Mouse (Mus musculus) CH12.LX (cell line): ENCODE measurements at regions not wholly inside any gene's neighbourhood (a gene's known extent, or its start where the extent isn't known, plus 50 kb on each side); places are given as distances from the start of the nearest gene placed in this dataset.

Experiments used
- DNase-seq: peaks from one replicate; pipeline ENCODE4 v3.0.0-alpha.2; 2013; ENCODE audit errors: extremely low read depth
- H3K27ac ChIP-seq: 2 replicates; pipeline ENCODE4 v1.5.1; 2012; ENCODE audit warnings: low read depth, mild to moderate bottlenecking, control low read depth, moderate library complexity; ENCODE audit not compliant: insufficient read depth
- H3K27me3 ChIP-seq: replicated peaks from 2 replicates; pipeline ENCODE3; 2012; ENCODE audit warnings: inconsistent platforms
- H3K36me3 ChIP-seq, 2 experiments: replicated peaks in 1 of 2; 2 replicates each; pipeline versions ENCODE3 to v1.6.1; 2012; ENCODE audit warnings: inconsistent platforms in 1 of 2, low read length in 1 of 2, mild to moderate bottlenecking in 1 of 2, mixed read lengths in 1 of 2, moderate library complexity in 1 of 2; ENCODE audit not compliant: control insufficient read depth in 1 of 2, insufficient read depth in 1 of 2
- H3K4me1 ChIP-seq, 2 experiments: 2 replicates each; pipeline ENCODE4 v1.6.1; 2012; ENCODE audit warnings: inconsistent platforms in 1 of 2, moderate library complexity in 1 of 2; ENCODE audit not compliant: insufficient read depth in 2 of 2, control insufficient read depth in 1 of 2
- H3K4me2 ChIP-seq: 2 replicates; pipeline ENCODE4 v1.6.1; 2012; ENCODE audit warnings: low read depth, mild to moderate bottlenecking, control low read depth; ENCODE audit not compliant: poor library complexity, insufficient read depth, severe bottlenecking
- H3K4me3 ChIP-seq, 3 experiments: fragments of 150-350 bp in 1 of 3; sonication (generic) in 1 of 3; replicated peaks in 1 of 3; 2 replicates each; pipeline versions ENCODE3 to v1.5.1; 2011 to 2012; ENCODE audit warnings: low read depth in 2 of 3, low read length in 2 of 3, mild to moderate bottlenecking in 2 of 3, moderate library complexity in 2 of 3, control low read depth in 1 of 3, improper control_type of control experiment in 1 of 3, inconsistent platforms in 1 of 3, mixed read lengths in 1 of 3; ENCODE audit not compliant: poor library complexity in 1 of 3
- H3K79me2 ChIP-seq: replicated peaks from 2 replicates; pipeline ENCODE4 v1.6.1; 2012; ENCODE audit warnings: mild to moderate bottlenecking, moderate library complexity; ENCODE audit not compliant: control insufficient read depth, poor library complexity, insufficient read depth, severe bottlenecking; ENCODE audit errors: extremely low read depth
- H3K9ac ChIP-seq: 2 replicates; pipeline ENCODE4 v1.6.1; 2012; ENCODE audit warnings: low read depth, mild to moderate bottlenecking, control low read depth, moderate library complexity; ENCODE audit not compliant: insufficient read depth
- H3K9me3 ChIP-seq: replicated peaks from 2 replicates; pipeline ENCODE3; 2012; ENCODE audit warnings: low read length, inconsistent platforms, mixed read lengths
- E2F4 ChIP-seq: IDR thresholded peaks from 2 replicates; pipeline ENCODE4 v1.6.1; 2011; ENCODE audit warnings: low read depth, low read length, improper control_type of control experiment; ENCODE audit not compliant: insufficient replicate concordance
- ELF1 ChIP-seq: IDR thresholded peaks from 2 replicates; pipeline ENCODE4 v1.6.1; 2014; ENCODE audit warnings: low read depth, mild to moderate bottlenecking, inconsistent platforms, low read length, improper control_type of control experiment
- JUN ChIP-seq: IDR thresholded peaks from 2 replicates; pipeline ENCODE4 v1.6.1; 2011; ENCODE audit warnings: low read depth, mild to moderate bottlenecking, low read length, improper control_type of control experiment, moderate library complexity; ENCODE audit not compliant: insufficient read depth
- JUND ChIP-seq: conservative IDR thresholded peaks from 2 replicates; pipeline ENCODE4 v1.6.1; 2011; ENCODE audit warnings: low read depth, low read length, improper control_type of control experiment
- MAFK ChIP-seq: IDR thresholded peaks from 2 replicates; pipeline ENCODE4 v1.6.1; 2011; ENCODE audit warnings: low read length, improper control_type of control experiment; ENCODE audit not compliant: insufficient replicate concordance
- MAX ChIP-seq: IDR thresholded peaks from 2 replicates; pipeline ENCODE4 v1.6.1; 2011; ENCODE audit warnings: low read length, improper control_type of control experiment
- MAZ ChIP-seq: IDR thresholded peaks from 2 replicates; pipeline ENCODE4 v1.6.1; 2012; ENCODE audit warnings: low read depth, mild to moderate bottlenecking, inconsistent platforms, low read length, improper control_type of control experiment, moderate library complexity
- MEF2A ChIP-seq: IDR thresholded peaks from 2 replicates; pipeline ENCODE4 v1.6.1; 2014; ENCODE audit warnings: low read depth, mild to moderate bottlenecking, inconsistent platforms, low read length, improper control_type of control experiment, borderline replicate concordance
- MXI1 ChIP-seq: IDR thresholded peaks from 2 replicates; pipeline ENCODE4 v1.6.1; 2011; ENCODE audit warnings: mild to moderate bottlenecking, low read depth, low read length, improper control_type of control experiment
- RCOR1 ChIP-seq: conservative IDR thresholded peaks from 2 replicates; pipeline ENCODE4 v1.6.1; 2012; ENCODE audit warnings: low read depth, mild to moderate bottlenecking, inconsistent platforms, low read length, improper control_type of control experiment
- TBP ChIP-seq: conservative IDR thresholded peaks from 2 replicates; pipeline ENCODE4 v1.6.1; 2011; ENCODE audit warnings: low read depth, low read length, improper control_type of control experiment
- TCF12 ChIP-seq: IDR thresholded peaks from 2 replicates; pipeline ENCODE4 v1.6.1; 2014; ENCODE audit warnings: low read depth, mild to moderate bottlenecking, inconsistent platforms, low read length, improper control_type of control experiment
- USF1 ChIP-seq: IDR thresholded peaks from 2 replicates; pipeline ENCODE4 v1.6.1; 2014; ENCODE audit warnings: low read depth, mild to moderate bottlenecking, inconsistent platforms, low read length, improper control_type of control experiment
- ZKSCAN1 ChIP-seq: IDR thresholded peaks from 2 replicates; pipeline ENCODE4 v1.6.1; 2012; ENCODE audit warnings: low read depth, inconsistent platforms, low read length, improper control_type of control experiment, borderline replicate concordance
- dilution Hi-C: fragments of 300-500 bp; cut with MboI; formaldehyde crosslinking; loops from 2 replicates; pipeline ENCODE4 v1.14.3; 2020; ENCODE audit warnings: low sequenced_read_pairs; ENCODE audit not compliant: extremely low pct_unique_long_range_greater_than_20kb, extremely low pct_ligation_motif_present
- in situ Hi-C: fragments of 300-500 bp; cut with MboI; formaldehyde crosslinking; loops from 3 replicates; pipeline ENCODE4 v1.14.3; 2019; ENCODE audit warnings: low sequenced_read_pairs, low pct_ligation_motif_present, low pct_unique_long_range_greater_than_20kb, mixed read lengths

- Histone ChIP-seq H3K27ac (no peak overlapping the region), H3K36me3 (no peaks in the 10 kb centered on the region), H3K4me1 (no peaks in the 10 kb centered on the region), H3K4me2 (no peak overlapping the region), H3K4me3 (no peak overlapping the region), H3K27me3 (no peaks in the 10 kb centered on the region), H3K79me2 (no peaks in the 10 kb centered on the region), H3K9me3 (no peaks in the 10 kb centered on the region), H3K9ac (no peak overlapping the region)
- dilution Hi-C loops (no loop called here), in situ Hi-C loops (no loop called here)
- no peak for TF ChIP-seq ZKSCAN1
- TF ChIP-seq E2F4: no peak
- no peak for TF ChIP-seq JUND
- DNase-seq: no peak
Observed at GRCm38 (mm10) chr3:148446845-148447244, 543.5 kb downstream of the Adgrl2 start.

- no peaks in the 10 kb centered on the region for H3K4me1 ChIP-seq
- H3K27me3 ChIP-seq: no peaks in the 10 kb centered on the region
- no peak overlapping the region for H3K4me3 ChIP-seq
- H3K27ac ChIP-seq: no peak overlapping the region
- no peak overlapping the region for H3K9ac ChIP-seq
- H3K79me2 ChIP-seq: no peaks in the 10 kb centered on the region
- in situ Hi-C loops (no loop called here), dilution Hi-C loops (no loop called here)
- H3K36me3 ChIP-seq: no peaks in the 10 kb centered on the region
- H3K9me3 ChIP-seq: no peaks in the 10 kb centered on the region
- TF ChIP-seq TBP: no peak
- no peak for TF ChIP-seq USF1
- no peak overlapping the region for H3K4me2 ChIP-seq
- DNase-seq: no peak
Observed at GRCm38 (mm10) chr3:148443012-148443411, 547.3 kb downstream of the Adgrl2 start.

GRCm38 (mm10) chr3:148434033-148434432, 556.3 kb downstream of the Adgrl2 start:
- in situ Hi-C loops: no loop called here

More at GRCm38 (mm10) chr3:148434033-148434432, 556.3 kb downstream of the Adgrl2 start:
- Histone ChIP-seq H3K27me3 (no peaks in the 10 kb centered on the region), H3K4me1 (no peaks in the 10 kb centered on the region), H3K27ac (no peak overlapping the region), H3K4me2 (no peak overlapping the region), H3K36me3 (no peaks in the 10 kb centered on the region), H3K4me3 (no peak overlapping the region), H3K9me3 (no peaks in the 10 kb centered on the region), H3K9ac (no peak overlapping the region), H3K79me2 (no peaks in the 10 kb centered on the region)
- no peak for DNase-seq
- dilution Hi-C loops: no loop called here
- TF ChIP-seq RCOR1 (no peak), ZKSCAN1 (no peak), JUN (no peak), MAX (no peak), MXI1 (no peak), TCF12 (no peak), ELF1 (no peak), MAFK (no peak), MEF2A (no peak), MAZ (no peak)
